Mouse (Mus musculus) 3134 (cell line): ENCODE data around the gene Frrs1l.

ENCODE experiments used
- DNase-seq: peaks from one replicate; pipeline ENCODE4 v3.0.0-alpha.2; 2011; ENCODE audit warnings: low spot score; ENCODE audit not compliant: insufficient read length; ENCODE audit errors: extremely low read depth

The Frrs1l gene

GRCm38 (mm10) chr4:56915732-56916325 lies 74.4 kb downstream of the Frrs1l start:
- DNase-seq, result no peak

GRCm38 (mm10) chr4:56914761-56915160 lies 75.4 kb downstream of the Frrs1l start:
- no peak for DNase-seq

GRCm38 (mm10) chr4:56914338-56914737 lies 75.9 kb downstream of the Frrs1l start:
- DNase-seq, result no peak

DNA sequence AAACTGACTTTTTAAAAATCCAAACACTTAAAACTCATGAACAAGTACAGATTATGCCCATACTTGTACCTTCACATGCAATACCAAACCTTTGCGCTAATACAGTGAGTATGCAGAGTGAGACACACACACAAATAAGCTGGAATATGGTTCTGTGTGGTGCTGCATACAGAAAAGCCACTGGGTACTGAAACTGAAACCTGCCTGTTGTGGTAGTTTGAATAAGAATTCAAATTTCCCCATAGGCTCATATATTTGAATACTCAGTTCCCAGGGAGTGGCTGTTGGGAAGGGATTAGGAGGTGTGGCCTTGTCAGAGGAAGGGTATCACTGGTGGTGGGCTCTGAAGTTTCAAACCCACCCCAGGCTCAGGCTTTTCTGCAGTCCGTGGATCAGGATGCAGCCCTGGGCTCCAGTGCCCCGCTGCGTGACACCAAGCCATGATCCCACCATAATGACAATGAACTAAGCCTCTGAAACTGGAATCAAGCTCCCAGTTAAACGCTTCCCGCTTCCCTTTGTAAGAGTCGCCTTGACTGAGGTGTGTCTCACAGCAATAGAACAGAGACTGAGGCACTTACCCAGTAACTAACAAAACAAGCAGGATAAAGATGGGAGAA lies 77.7 kb downstream of the Frrs1l start:
- no peak for DNase-seq

GRCm38 (mm10) chr4:56909568-56909967 lies 80.6 kb downstream of the Frrs1l start:
- no peak for DNase-seq

GRCm38 (mm10) chr4:56907671-56908070 lies 82.5 kb downstream of the Frrs1l start:
- no peak for DNase-seq
